Mouse (Mus musculus) gastrocnemius, adult 8-10 months (tissue): ENCODE data around the gene Ear10. TPM values are rescaled to one million over a fixed set of nuclear protein-coding genes. Genes with fewer than 3 reads are reported as not detected.
"Not testable (repeated sequence)": the region's sequence is repeated elsewhere in the genome, so short reads cannot be mapped to it uniquely, and the experiment has no call there.

ENCODE experiments used
- DNase-seq, 2 experiments: peaks; one replicate each; pipeline ENCODE4 v3.0.0; 2022; ENCODE audit warnings: low spot score in 2 of 2
- total RNA-seq, 4 experiments: library from RNA; stranded (reverse); gene quantifications; 2 replicates each; pipeline ENCODE4 v1.2.4; 2022

Gene Ear10
- not detected for total RNA-seq

GRCm38 (mm10) chr14:43923459-43923858 lies at the start of gene Ear10:
Ear10 (minus strand) TSS chr14:43923559.
- not testable (repeated sequence) for DNase-seq

GRCm38 (mm10) chr14:43956769-43957168 lies 33.4 kb upstream of the Ear10 start, which contains the start of gene Ang5:
Ang5 (plus strand) TSS chr14:43957069.
- not testable (repeated sequence) for DNase-seq

GRCm38 (mm10) chr14:43955074-43955473 lies 31.7 kb upstream of the Ear10 start:
- not testable (repeated sequence) for DNase-seq

- DNase-seq = not testable (repeated sequence)
Observed at GRCm38 (mm10) chr14:43953382-43953781, 30.0 kb upstream of the Ear10 start.

GRCm38 (mm10) chr14:43933399-43933798 lies 10.0 kb upstream of the Ear10 start:
- not testable (repeated sequence) for DNase-seq

GRCm38 (mm10) chr14:43932991-43933390 lies 9.6 kb upstream of the Ear10 start:
- DNase-seq = not testable (repeated sequence)

GRCm38 (mm10) chr14:43925404-43925950 lies 2.1 kb upstream of the Ear10 start:
- DNase-seq = not testable (repeated sequence)

GRCm38 (mm10) chr14:43924688-43925403 lies 1.5 kb upstream of the Ear10 start, which contains the start of gene Gm8113:
Gm8113 (plus strand) TSS chr14:43925390.
- peak; percentile 19 to 22 for DNase-seq

- not testable (repeated sequence) for DNase-seq
Observed at GRCm38 (mm10) chr14:43918214-43918613, 5.1 kb downstream of the Ear10 start.

GRCm38 (mm10) chr14:43898577-43898976 lies 24.8 kb downstream of the Ear10 start:
- not testable (repeated sequence) for DNase-seq

- not testable (repeated sequence) for DNase-seq
Observed at GRCm38 (mm10) chr14:43895357-43895756, 28.0 kb downstream of the Ear10 start.

GRCm38 (mm10) chr14:43891288-43891687 lies 32.1 kb downstream of the Ear10 start:
- not testable (repeated sequence) for DNase-seq

GRCm38 (mm10) chr14:43886235-43886634 lies 37.1 kb downstream of the Ear10 start:
- DNase-seq = not testable (repeated sequence)

GRCm38 (mm10) chr14:43879966-43880545 lies 43.3 kb downstream of the Ear10 start:
- not testable (repeated sequence) for DNase-seq

GRCm38 (mm10) chr14:43877789-43878188 lies 45.6 kb downstream of the Ear10 start:
- not testable (repeated sequence) for DNase-seq

- not testable (repeated sequence) for DNase-seq
Observed at GRCm38 (mm10) chr14:43875417-43875816, 47.9 kb downstream of the Ear10 start, which contains the start of gene Ear1. Ear1 (minus strand) TSS chr14:43875517.

GRCm38 (mm10) chr14:43874862-43875261 lies 48.5 kb downstream of the Ear10 start:
- DNase-seq = not testable (repeated sequence)

Other genes starting within 250 kb of the Ear10 start
- not detected for gene Gm8165, start 246.4 kb downstream of the Ear10 start, total RNA-seq
- under 1 TPM in 1 of 4 experiments, not detected in 3; 0.43 TPM for gene Gm7324, start 225.7 kb downstream of the Ear10 start, total RNA-seq
- gene Gm16506, start 196.1 kb downstream of the Ear10 start, total RNA-seq = not detected
- gene Gm6526, start 175.7 kb downstream of the Ear10 start, total RNA-seq = not detected
- not detected for gene Gm8180, start 138.8 kb downstream of the Ear10 start, total RNA-seq
- not detected for gene Ear1, start 48.0 kb downstream of the Ear10 start, total RNA-seq
- under 1 TPM in 3 of 4 experiments, not detected in 1; 0.13 to 0.22 (median 0.17) TPM for gene Gm8113, start 1.8 kb upstream of the Ear10 start, total RNA-seq
- gene Ang5, start 33.5 kb upstream of the Ear10 start, total RNA-seq = not detected
- not detected for gene Ang6, start 78.7 kb upstream of the Ear10 start, total RNA-seq
- 1 to 10 TPM in 2 of 4 experiments, not detected in 2; 1.3 to 1.8 TPM for gene Ear2, start 179.1 kb upstream of the Ear10 start, total RNA-seq
- gene Gm3327, start 200.3 kb upstream of the Ear10 start, total RNA-seq = not detected